Mouse (Mus musculus): ENCODE results near the gene Pet117. TPM values are rescaled to one million over a fixed set of nuclear protein-coding genes. Genes with fewer than 3 reads are reported as not detected.

The Pet117 gene
- polyA plus RNA-seq, 1 experiment from 2014 or later = 1.6 TPM

GRCm38 (mm10) chr2:144375063-144375703 lies 6.4 kb downstream of the Pet117 start:
- peak overlapping the region; percentile 57 for H3K27ac ChIP-seq (ENCODE audit: low read length)
- no peaks in the 10 kb centered on the region; the same call in 1 of the 2 replicates for H3K4me1 ChIP-seq (ENCODE audit: insufficient read depth, low read depth, low read length)
- H3K4me3 ChIP-seq (ENCODE audit: low read depth, low read length) = no peak overlapping the region
- TF ChIP-seq CTCF (IDR thresholded peaks at IDR 0.05) (no peak), EP300 (IDR thresholded peaks at IDR 0.05) (no peak)
- H3K36me3 ChIP-seq (ENCODE audit: insufficient read depth, low read length) = peaks cover 19% of the 10 kb centered on the region; the same call in 1 of the 2 replicates
- DNase-seq (ENCODE audit: low spot score) (peak; percentile 12), ATAC-seq (peak; percentile 80)
- H3K4me2 ChIP-seq (replicated peaks; ENCODE audit: low read depth, low read length) = no peak overlapping the region
- H3K27me3 ChIP-seq (replicated peaks; ENCODE audit: insufficient read depth, low read length) = no peaks in the 10 kb centered on the region
- no peak overlapping the region for H3K9ac ChIP-seq (replicated peaks; ENCODE audit: low read depth)
- H3K9me3 ChIP-seq (ENCODE audit: low read length) = no peaks in the 10 kb centered on the region
- WGBS = 70% methylated on average over 10 of the region's 10 CpGs

GRCm38 (mm10) chr2:144381293-144381692 lies 12.5 kb downstream of the Pet117 start:
- 72% methylated on average over 3 of the region's 3 CpGs for WGBS
- Histone ChIP-seq H3K36me3 (ENCODE audit: insufficient read depth, low read length) (peaks cover 16% of the 10 kb centered on the region; the same call in 1 of the 2 replicates), H3K9me3 (ENCODE audit: low read length) (no peaks in the 10 kb centered on the region), H3K4me2 (replicated peaks; ENCODE audit: low read depth, low read length) (no peak overlapping the region), H3K4me3 (ENCODE audit: low read depth, low read length) (no peak overlapping the region), H3K27ac (ENCODE audit: low read length) (no peak overlapping the region), H3K27me3 (replicated peaks; ENCODE audit: insufficient read depth, low read length) (no peaks in the 10 kb centered on the region), H3K4me1 (ENCODE audit: insufficient read depth, low read depth, low read length) (no peaks in the 10 kb centered on the region), H3K9ac (replicated peaks; ENCODE audit: low read depth) (no peak overlapping the region)
- no peak for DNase-seq (ENCODE audit: low spot score)
- no peak for ATAC-seq
- no peak for TF ChIP-seq CTCF (IDR thresholded peaks at IDR 0.05)

GRCm38 (mm10) chr2:144381741-144382140 lies 12.9 kb downstream of the Pet117 start:
- peaks cover 16% of the 10 kb centered on the region; the same call in 1 of the 2 replicates for H3K36me3 ChIP-seq (ENCODE audit: insufficient read depth, low read length)
- DNase-seq (ENCODE audit: low spot score) (no peak), ATAC-seq (no peak)

GRCm38 (mm10) chr2:144382624-144383138 lies 13.9 kb downstream of the Pet117 start:
- no peak for TF ChIP-seq CTCF (IDR thresholded peaks at IDR 0.05)
- no peak for TF ChIP-seq EP300 (IDR thresholded peaks at IDR 0.05)

More at GRCm38 (mm10) chr2:144381741-144382140, 12.9 kb downstream of the Pet117 start:
- H3K27ac ChIP-seq (ENCODE audit: low read length) = no peak overlapping the region
- no peaks in the 10 kb centered on the region for H3K9me3 ChIP-seq (ENCODE audit: low read length)
- H3K4me1 ChIP-seq (ENCODE audit: insufficient read depth, low read depth, low read length) = no peaks in the 10 kb centered on the region
- no peak overlapping the region for H3K4me3 ChIP-seq (ENCODE audit: low read depth, low read length)
- H3K27me3 ChIP-seq (replicated peaks; ENCODE audit: insufficient read depth, low read length) = no peaks in the 10 kb centered on the region
- 75% methylated on average over 4 of the region's 4 CpGs for WGBS
- H3K9ac ChIP-seq (replicated peaks; ENCODE audit: low read depth) = no peak overlapping the region
- no peak overlapping the region for H3K4me2 ChIP-seq (replicated peaks; ENCODE audit: low read depth, low read length)
- TF ChIP-seq CTCF (IDR thresholded peaks at IDR 0.05) = no peak
- TF ChIP-seq EP300 (IDR thresholded peaks at IDR 0.05) = no peak

GRCm38 (mm10) chr2:144386296-144386695 lies 17.5 kb downstream of the Pet117 start:
- 60% methylated on average over 2 of the region's 2 CpGs for WGBS
- H3K36me3 ChIP-seq (ENCODE audit: insufficient read depth, low read length) = peaks cover 22% of the 10 kb centered on the region; the same call in 1 of the 2 replicates

More at GRCm38 (mm10) chr2:144382624-144383138, 13.9 kb downstream of the Pet117 start:
- H3K4me2 ChIP-seq (replicated peaks; ENCODE audit: low read depth, low read length) = no peak overlapping the region
- WGBS = 76% methylated on average over 7 of the region's 7 CpGs
- no peak overlapping the region for H3K27ac ChIP-seq (ENCODE audit: low read length)
- H3K36me3 ChIP-seq (ENCODE audit: insufficient read depth, low read length) = peaks cover 12% of the 10 kb centered on the region; the same call in 1 of the 2 replicates
- no peaks in the 10 kb centered on the region for H3K9me3 ChIP-seq (ENCODE audit: low read length)
- H3K27me3 ChIP-seq (replicated peaks; ENCODE audit: insufficient read depth, low read length) = no peaks in the 10 kb centered on the region
- no peak for DNase-seq (ENCODE audit: low spot score)
- no peaks in the 10 kb centered on the region for H3K4me1 ChIP-seq (ENCODE audit: insufficient read depth, low read depth, low read length)
- H3K4me3 ChIP-seq (ENCODE audit: low read depth, low read length) = no peak overlapping the region
- no peak for ATAC-seq
- no peak overlapping the region for H3K9ac ChIP-seq (replicated peaks; ENCODE audit: low read depth)

GRCm38 (mm10) chr2:144388416-144388815 lies 19.6 kb downstream of the Pet117 start:
- TF ChIP-seq CTCF (IDR thresholded peaks at IDR 0.05) (no peak), EP300 (IDR thresholded peaks at IDR 0.05) (no peak)
- H3K27me3 ChIP-seq (replicated peaks; ENCODE audit: insufficient read depth, low read length) = no peaks in the 10 kb centered on the region
- no peaks in the 10 kb centered on the region for H3K4me1 ChIP-seq (ENCODE audit: insufficient read depth, low read depth, low read length)
- no peaks in the 10 kb centered on the region for H3K9me3 ChIP-seq (ENCODE audit: low read length)
- H3K4me3 ChIP-seq (ENCODE audit: low read depth, low read length) = no peak overlapping the region
- no peak overlapping the region for H3K27ac ChIP-seq (ENCODE audit: low read length)
- ATAC-seq (no peak), DNase-seq (ENCODE audit: low spot score) (no peak)
- peaks cover 26% of the 10 kb centered on the region; the same call in 1 of the 2 replicates for H3K36me3 ChIP-seq (ENCODE audit: insufficient read depth, low read length)
- H3K9ac ChIP-seq (replicated peaks; ENCODE audit: low read depth) = no peak overlapping the region
- 52% methylated on average over 3 of the region's 3 CpGs for WGBS
- H3K4me2 ChIP-seq (replicated peaks; ENCODE audit: low read depth, low read length) = no peak overlapping the region

More at GRCm38 (mm10) chr2:144386296-144386695, 17.5 kb downstream of the Pet117 start:
- Histone ChIP-seq H3K4me3 (ENCODE audit: low read depth, low read length) (no peak overlapping the region), H3K27ac (ENCODE audit: low read length) (no peak overlapping the region), H3K4me1 (ENCODE audit: insufficient read depth, low read depth, low read length) (no peaks in the 10 kb centered on the region), H3K4me2 (replicated peaks; ENCODE audit: low read depth, low read length) (no peak overlapping the region), H3K9me3 (ENCODE audit: low read length) (no peaks in the 10 kb centered on the region), H3K9ac (replicated peaks; ENCODE audit: low read depth) (no peak overlapping the region), H3K27me3 (replicated peaks; ENCODE audit: insufficient read depth, low read length) (no peaks in the 10 kb centered on the region)
- DNase-seq (ENCODE audit: low spot score) = no peak
- TF ChIP-seq CTCF (IDR thresholded peaks at IDR 0.05) (no peak), EP300 (IDR thresholded peaks at IDR 0.05) (no peak)
- ATAC-seq = no peak
